ENCODE assay signal across 8 mouse cellular contexts in the genomic region with DNA sequence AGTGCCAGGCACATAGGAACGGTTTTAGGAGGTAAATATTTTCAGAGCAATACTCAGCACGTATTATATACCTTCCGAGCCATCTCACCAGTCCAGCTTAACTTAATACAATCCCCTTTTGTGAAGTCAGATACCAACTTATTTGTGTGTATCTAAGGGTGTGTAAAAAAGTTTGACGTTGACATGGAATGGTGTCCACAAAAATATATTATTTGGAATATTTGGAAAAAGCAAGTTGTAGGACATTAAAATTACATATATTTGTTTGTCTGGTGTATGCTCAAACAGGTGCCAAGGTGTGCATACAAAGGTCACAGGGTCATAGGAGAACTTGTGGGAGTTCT. TPM values are rescaled to one million over a fixed set of nuclear protein-coding genes. Genes with fewer than 3 reads are reported as not detected.
DNase-seq lines count a peak whose midpoint lies in the region; ATAC-seq and TF ChIP-seq lines count a peak whose summit lies in the region.

No protein-coding gene starts in this region.

- peaks cover 5% of the 10 kb centered on the region; the same call in 1 of the 2 replicates for H3K4me1 ChIP-seq in heart, embryonic 11.5 days (ENCODE audit: control insufficient read depth, insufficient read depth, low read length)
- H3K4me1 ChIP-seq in ES-Bruce4 (ENCODE audit: control insufficient read depth, insufficient read depth, low read length) = no peaks in the 10 kb centered on the region
- H3K4me1 ChIP-seq in hindbrain, embryonic 10.5 days (replicated peaks) = peaks cover 8% of the 10 kb centered on the region; the same call in 1 of the 2 replicates
- H3K4me1 ChIP-seq in liver, postnatal 0 days (ENCODE audit: insufficient read depth) = peaks cover 3% of the 10 kb centered on the region; the same call in 1 of the 2 replicates

- intact Hi-C loops in left cerebral cortex, postnatal 25 days (cut with DNase I) = loop anchor here (5.0 kb wide), 1 partner anchor 82 kb away; no protein-coding TSS in a partner anchor

- peak overlapping the region; percentile 76 for H3K4me2 ChIP-seq in heart, embryonic 11.5 days
- peak overlapping the region; percentile 82 for H3K4me2 ChIP-seq in liver, postnatal 0 days (ENCODE audit: low read depth, low read length)

- no peak for ATAC-seq in heart, embryonic 11.5 days (replicated peaks; ENCODE audit: insufficient number of reproducible peaks, low FRiP score, low TSS enrichment)
- no peak for ATAC-seq in liver, postnatal 0 days

- H3K9me3 ChIP-seq in heart, embryonic 11.5 days (replicated peaks; ENCODE audit: control insufficient read depth, low read length) = no peaks in the 10 kb centered on the region
- no peaks in the 10 kb centered on the region for H3K9me3 ChIP-seq in ES-Bruce4 (replicated peaks; ENCODE audit: control insufficient read depth, insufficient read depth, low read length, poor library complexity, severe bottlenecking)
- H3K9me3 ChIP-seq in hindbrain, embryonic 10.5 days = no peaks in the 10 kb centered on the region
- no peaks in the 10 kb centered on the region for H3K9me3 ChIP-seq in liver, postnatal 0 days (ENCODE audit: low read length)

- H3K36me3 ChIP-seq in heart, embryonic 11.5 days (ENCODE audit: control insufficient read depth, insufficient read depth, low read length) = no peaks in the 10 kb centered on the region
- H3K36me3 ChIP-seq in ES-Bruce4 (ENCODE audit: control insufficient read depth, insufficient read depth, low read length, poor library complexity, severe bottlenecking) = no peaks in the 10 kb centered on the region
- H3K36me3 ChIP-seq in hindbrain, embryonic 10.5 days = no peaks in the 10 kb centered on the region
- no peaks in the 10 kb centered on the region for H3K36me3 ChIP-seq in liver, postnatal 0 days (replicated peaks; ENCODE audit: insufficient read depth, low read length)

- H3K27me3 ChIP-seq in heart, embryonic 11.5 days (ENCODE audit: control insufficient read depth, insufficient read depth, low read length) = peaks cover 5% of the 10 kb centered on the region; the same call in 1 of the 2 replicates
- no peaks in the 10 kb centered on the region for H3K27me3 ChIP-seq in ES-Bruce4 (ENCODE audit: control insufficient read depth, insufficient read depth, low read length, poor library complexity, severe bottlenecking)
- peaks cover 20% of the 10 kb centered on the region for H3K27me3 ChIP-seq in hindbrain, embryonic 10.5 days (ENCODE audit: insufficient read depth, poor library complexity, severe bottlenecking)
- no peaks in the 10 kb centered on the region for H3K27me3 ChIP-seq in liver, postnatal 0 days (ENCODE audit: insufficient read depth, low read length)

- WGBS in heart, embryonic 11.5 days (ENCODE audit: insufficient replicate concordance) = 41% methylated on average over 4 of the region's 4 CpGs
- 51% methylated on average over 4 of the region's 4 CpGs for WGBS in hindbrain, embryonic 10.5 days
- WGBS in liver, postnatal 0 days (ENCODE audit: insufficient replicate concordance) = 29% methylated on average over 4 of the region's 4 CpGs

- TF ChIP-seq EP300 in ES-Bruce4 (IDR thresholded peaks at IDR 0.05; ENCODE audit: insufficient read depth, low read depth, low read length) = no peak
- no peak for TF ChIP-seq EP300 in liver, postnatal 0 days (IDR thresholded peaks at IDR 0.05; ENCODE audit: low read depth)

- H3K27ac ChIP-seq in heart, embryonic 11.5 days (ENCODE audit: low read depth, low read length) = no peak overlapping the region
- H3K27ac ChIP-seq in ES-Bruce4 (ENCODE audit: insufficient read depth, low read length) = no peak overlapping the region
- H3K27ac ChIP-seq in hindbrain, embryonic 10.5 days = no peak overlapping the region
- no peak overlapping the region; the same call in 1 of the 2 replicates for H3K27ac ChIP-seq in liver, postnatal 0 days (ENCODE audit: low read depth)

- TF ChIP-seq CTCF in ES-Bruce4 (IDR thresholded peaks at IDR 0.05; ENCODE audit: low read depth, low read length) = no peak
- no peak for TF ChIP-seq CTCF in liver, postnatal 0 days (IDR thresholded peaks at IDR 0.05; ENCODE audit: low read depth)

- peak overlapping the region; percentile 70 for H3K9ac ChIP-seq in heart, embryonic 11.5 days (ENCODE audit: low read depth, low read length)
- peak overlapping the region; percentile 29 for H3K9ac ChIP-seq in ES-Bruce4 (ENCODE audit: low read depth, poor library complexity, severe bottlenecking)
- H3K9ac ChIP-seq in liver, postnatal 0 days (replicated peaks) = peak overlapping the region; percentile 61

- TF ChIP-seq POLR2A in ES-Bruce4 (IDR thresholded peaks at IDR 0.05; ENCODE audit: insufficient read depth, low read length) = no peak

- peak overlapping the region; percentile 57 for H3K4me3 ChIP-seq in heart, embryonic 11.5 days (ENCODE audit: low read depth, low read length)
- H3K4me3 ChIP-seq in ES-Bruce4 (ENCODE audit: low read depth, low read length) = no peak overlapping the region
- H3K4me3 ChIP-seq in hindbrain, embryonic 10.5 days = peak overlapping the region; percentile 80
- H3K4me3 ChIP-seq in liver, postnatal 0 days (ENCODE audit: low read depth, low read length) = peak overlapping the region; percentile 70

- no peak for DNase-seq in heart, adult 8-10 months (ENCODE audit: low spot score)
- no peak for DNase-seq in hindbrain, embryonic 10.5 days (ENCODE audit: low spot score)
- no peak for DNase-seq in liver, postnatal 0 days
- no peak for DNase-seq in thymus, postnatal 10 days (ENCODE audit: low spot score in 2 of 2)
- no peak for DNase-seq in urinary bladder, postnatal 14 days (ENCODE audit: low spot score)
- no peak for DNase-seq in left cerebral cortex, postnatal 25 days (ENCODE audit: low spot score in 2 of 2)

RNA-seq across cellular contexts. Expression of a gene that starts 0.8 kb away (rescaled TPM):
- 32.4 and 34.8 TPM in 2 replicates for polyA plus RNA-seq in heart, embryonic 11.5 days (2014; fragmentation: Nextera tagmentation; extraction: Ambion mirVana)
- total RNA-seq in heart, adult 8-10 months (2022) = 10 to 100 TPM; 38.4 to 44.4 (median 40.9) TPM
- polyA plus RNA-seq in ES-Bruce4 (2011; ENCODE audit: insufficient read depth, insufficient read length, low read depth, missing spikeins) = 13.0 and 13.6 TPM in 2 replicates
- 26.1 and 27.2 TPM in 2 replicates for polyA plus RNA-seq in hindbrain, embryonic 10.5 days (2016; fragmentation: Nextera tagmentation; extraction: Ambion mirVana)
- 21.1 and 21.7 TPM in 2 replicates for polyA plus RNA-seq in liver, postnatal 0 days (2015; fragmentation: Nextera tagmentation; extraction: Ambion mirVana)
- 10 to 100 TPM; 14.8 to 18.9 TPM for total RNA-seq in left cerebral cortex, postnatal 25 days (2021)
